Mouse (Mus musculus): ENCODE results near the gene Krt5. TPM values are rescaled to one million over a fixed set of nuclear protein-coding genes. Genes with fewer than 3 reads are reported as not detected.
"Not testable (repeated sequence)": the region's sequence is repeated elsewhere in the genome, so short reads cannot be mapped to it uniquely, and the experiment has no call there.

Krt5 gene
- not detected for total RNA-seq (2021)
- long read RNA-seq, result 0 reads

DNA sequence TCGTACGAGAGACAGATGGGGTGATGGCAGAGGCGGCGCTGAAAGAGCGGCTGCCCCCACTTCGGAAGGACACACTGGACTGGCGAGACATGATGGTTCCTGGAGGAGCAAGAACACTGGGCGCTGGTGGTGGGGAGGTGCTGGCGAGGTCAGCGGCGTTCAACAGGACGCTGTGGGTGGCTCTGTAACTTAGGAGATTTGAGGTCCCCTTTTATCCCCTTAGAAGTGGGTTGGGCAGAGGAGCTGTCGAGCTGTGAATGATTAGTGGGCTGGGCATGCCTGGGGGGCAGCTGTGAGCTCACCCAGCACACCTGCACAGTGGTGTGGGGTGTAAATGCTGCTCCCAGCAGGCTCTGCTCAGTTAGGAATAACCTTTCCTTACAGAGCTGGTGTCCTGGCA is at the start of gene Krt5:
TSS of gene Krt5 (minus strand) at position 179 of the 400 bp plus-strand sequence.
- DNase-seq (ENCODE audit: low spot score in 2 of 2), result no peak

DNA sequence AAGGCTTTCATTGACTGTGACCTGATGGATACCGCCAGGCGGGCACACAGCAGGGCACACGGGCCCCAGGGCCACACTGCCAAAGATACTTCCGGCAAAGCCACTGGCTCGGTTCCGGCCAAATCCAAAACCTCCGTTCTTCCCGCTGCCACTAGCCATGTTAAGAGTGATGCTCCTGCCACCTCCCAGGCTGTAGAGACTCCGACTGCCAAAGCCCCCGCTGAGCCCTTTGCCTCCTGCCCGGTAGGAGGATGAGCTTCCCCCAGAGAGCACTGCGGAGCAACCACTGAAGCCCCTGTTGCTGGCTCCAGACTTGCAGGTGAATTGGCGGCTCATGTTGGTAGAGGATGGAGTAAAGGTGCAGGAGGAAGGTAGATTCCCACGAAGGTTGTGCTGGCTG is 30.0 kb upstream of the Krt5 start, which contains the start of gene Krt71:
TSS of gene Krt71 (minus strand) at position 399 of the 400 bp plus-strand sequence.
- no peak for DNase-seq (ENCODE audit: low spot score in 2 of 2)

DNA sequence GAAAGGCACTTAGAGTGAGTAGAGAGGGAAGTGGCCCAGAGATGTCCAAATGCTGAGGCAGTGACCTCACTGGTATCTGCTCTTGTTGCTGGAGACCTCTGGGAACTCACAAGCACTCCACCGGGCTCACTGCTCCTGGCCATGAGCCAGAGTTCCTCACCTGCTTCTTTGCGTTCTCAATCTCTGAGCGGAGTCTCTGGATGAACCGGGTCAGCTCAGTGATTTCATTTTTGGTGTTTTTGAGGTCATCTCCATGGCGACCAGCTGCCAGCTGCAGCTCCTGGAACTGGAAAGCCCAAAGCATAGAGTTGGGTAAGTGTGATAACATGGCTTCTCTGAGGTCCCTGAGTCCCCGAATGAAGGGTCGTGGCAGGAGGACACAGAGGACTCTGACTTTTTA is 25.1 kb upstream of the Krt5 start:
- DNase-seq (ENCODE audit: low spot score in 2 of 2), result no peak

GRCm38 (mm10) chr15:101730653-101731052 is 18.0 kb upstream of the Krt5 start:
- no peak for DNase-seq (ENCODE audit: low spot score in 2 of 2)

DNA sequence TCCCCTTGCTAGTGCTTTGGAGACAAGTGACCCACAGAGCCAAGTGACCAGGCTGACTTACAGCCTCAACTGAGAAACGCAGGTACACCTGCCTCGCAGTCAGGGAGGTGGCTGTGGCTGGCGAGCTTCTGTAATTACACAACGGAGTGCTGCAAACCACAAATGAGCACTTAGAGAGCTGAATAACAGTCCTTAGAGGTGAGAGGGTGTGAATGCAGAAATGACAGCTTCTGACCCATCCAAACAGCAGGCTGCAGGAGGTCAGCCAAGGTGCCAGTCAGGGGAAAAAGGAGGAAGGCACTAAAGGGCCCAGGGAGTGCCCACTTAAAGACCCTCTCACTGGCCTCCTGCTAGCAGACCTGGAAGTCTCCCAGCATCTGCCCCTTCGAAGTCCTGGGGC is 12.0 kb upstream of the Krt5 start:
- no peak for DNase-seq (ENCODE audit: low spot score in 2 of 2)

DNA sequence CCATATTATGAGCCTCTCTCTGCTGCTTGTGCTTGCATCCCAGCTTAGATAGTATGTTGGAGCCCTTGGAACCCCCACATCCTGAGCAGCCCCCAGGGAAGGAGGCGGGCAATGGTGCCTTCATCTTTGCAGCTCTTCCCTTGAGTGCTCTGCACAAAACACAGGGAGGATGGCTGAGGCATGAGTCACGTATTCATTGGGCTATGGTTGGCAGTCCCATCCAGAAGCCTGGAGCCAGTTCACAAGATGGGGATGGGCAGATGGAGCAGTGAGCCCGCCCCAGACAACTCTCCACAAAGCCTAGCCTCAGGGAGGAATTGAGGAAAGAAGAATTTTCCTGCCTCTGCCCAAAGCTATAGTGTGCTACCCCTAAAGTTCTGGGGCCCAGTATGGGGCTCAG is 3.1 kb upstream of the Krt5 start:
- no peak for DNase-seq (ENCODE audit: low spot score in 2 of 2)

DNA sequence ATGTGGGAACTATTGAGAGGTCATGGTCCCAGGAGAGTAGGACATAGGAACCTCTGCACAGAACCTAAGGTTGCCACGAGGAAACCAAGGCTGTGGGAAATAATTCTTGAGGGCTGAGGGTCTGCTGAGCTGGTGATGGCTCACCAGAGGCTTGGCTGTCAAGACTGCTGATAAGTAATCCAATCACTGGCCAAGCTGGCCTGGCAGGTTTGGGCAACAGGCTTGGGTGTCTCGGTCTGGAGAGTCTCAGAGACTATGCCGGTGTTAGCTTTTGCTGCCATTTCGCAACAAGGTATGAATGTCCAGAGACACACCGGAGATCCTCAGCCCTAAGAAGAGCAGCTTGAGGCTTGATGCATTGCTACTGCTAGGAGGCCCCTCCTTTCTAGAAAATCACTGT is 1.7 kb upstream of the Krt5 start:
- DNase-seq (ENCODE audit: low spot score in 2 of 2), result no peak

- no peak for DNase-seq (ENCODE audit: low spot score in 2 of 2)
Measured at GRCm38 (mm10) chr15:101713731-101714130, 1.0 kb upstream of the Krt5 start.

- no peak for DNase-seq (ENCODE audit: low spot score in 2 of 2)
Measured at GRCm38 (mm10) chr15:101708683-101709082, 4.0 kb downstream of the Krt5 start.

DNA sequence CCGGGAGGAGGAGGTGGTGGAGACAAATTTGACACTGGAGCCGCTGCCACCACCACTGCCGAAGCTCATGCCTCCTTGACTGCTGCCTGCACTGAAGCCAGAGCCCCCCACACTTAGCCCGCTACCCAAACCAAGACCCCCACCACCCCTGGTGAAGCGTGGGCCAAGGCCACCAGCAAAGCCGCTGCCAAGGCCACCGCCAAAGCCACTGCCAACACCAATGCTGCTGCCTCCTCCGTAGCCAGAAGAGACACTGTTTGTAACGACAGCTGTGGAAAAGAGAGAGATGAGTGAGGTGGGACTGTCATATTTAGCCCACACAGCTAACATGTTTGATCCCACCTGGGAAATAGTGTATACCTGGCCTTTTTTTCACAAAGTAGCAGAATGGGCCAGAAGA is 5.2 kb downstream of the Krt5 start:
- no peak for DNase-seq (ENCODE audit: low spot score in 2 of 2)

- no peak for DNase-seq (ENCODE audit: low spot score in 2 of 2)
Measured at GRCm38 (mm10) chr15:101704066-101704465, 8.6 kb downstream of the Krt5 start.

DNA sequence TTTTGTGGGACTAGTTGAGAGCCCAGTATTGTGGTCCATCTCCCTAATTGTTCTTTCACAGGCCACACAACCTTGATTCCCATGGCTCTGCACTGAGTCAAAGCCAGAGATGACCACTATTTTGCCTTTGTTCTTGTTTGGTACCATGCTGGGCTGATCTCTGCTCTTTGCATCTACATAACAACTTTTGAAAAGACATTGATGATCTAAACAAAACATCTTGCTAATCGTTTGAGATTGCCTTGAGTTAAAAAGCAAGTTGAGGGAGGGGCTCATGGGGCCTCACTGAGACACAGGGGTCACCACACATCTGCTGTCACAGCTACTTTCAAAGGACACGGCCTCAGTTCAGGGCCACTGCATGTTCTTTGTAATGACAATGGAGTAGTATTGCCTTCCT is 10.3 kb downstream of the Krt5 start:
- DNase-seq (ENCODE audit: low spot score in 2 of 2), result no peak

- no peak for DNase-seq (ENCODE audit: low spot score in 2 of 2)
Measured at GRCm38 (mm10) chr15:101699866-101700265, 12.8 kb downstream of the Krt5 start.

GRCm38 (mm10) chr15:101699192-101699591 is 13.5 kb downstream of the Krt5 start:
- DNase-seq (ENCODE audit: low spot score in 2 of 2), result no peak

DNA sequence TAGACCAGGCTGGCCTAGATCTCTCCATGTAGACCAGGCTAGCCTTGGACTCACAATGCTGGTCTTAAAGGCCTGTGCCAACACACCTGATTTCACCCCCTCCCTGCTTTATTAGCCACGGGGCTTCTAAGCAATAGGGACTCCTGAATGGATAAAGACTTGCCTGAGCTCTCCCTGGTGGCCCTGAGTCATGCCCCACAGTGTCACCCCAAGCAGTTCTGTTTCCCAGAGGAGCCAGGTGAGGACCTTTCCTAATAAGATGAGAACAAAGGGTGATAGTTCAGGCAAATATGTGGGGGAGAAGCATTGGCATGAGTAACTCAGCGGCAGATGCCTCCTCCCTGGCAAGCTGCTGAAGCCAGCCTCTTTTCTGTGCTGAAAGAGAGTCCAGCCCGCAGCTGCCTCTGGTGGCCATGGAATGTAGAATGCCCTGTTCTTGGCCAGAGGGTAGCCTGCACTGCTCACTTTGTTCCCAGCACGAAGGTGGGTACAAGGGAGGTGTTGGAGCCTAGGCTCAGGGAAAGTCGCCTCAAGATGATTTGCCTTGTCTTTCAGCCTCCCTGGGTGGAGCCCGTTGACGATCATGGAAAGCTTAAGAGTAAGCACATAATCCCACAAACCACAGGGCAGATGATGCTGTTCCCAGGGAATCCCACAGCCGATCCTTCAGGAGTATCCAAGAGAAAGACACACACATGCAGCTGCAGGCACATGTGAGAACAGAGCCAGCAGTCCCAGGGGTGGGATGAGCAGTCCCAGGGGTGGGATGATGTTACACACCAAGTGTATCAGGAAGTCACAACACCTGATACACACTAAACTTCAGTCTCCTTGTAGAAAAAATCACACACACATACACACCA is 15.1 kb downstream of the Krt5 start:
- peak; percentile 35 for DNase-seq (ENCODE audit: low spot score in 2 of 2)

GRCm38 (mm10) chr15:101694207-101694606 is 18.5 kb downstream of the Krt5 start, which contains the start of gene Krt6a:
Gene Krt6a (minus strand): TSS chr15:101694307.
- no peak for DNase-seq (ENCODE audit: low spot score in 2 of 2)

DNA sequence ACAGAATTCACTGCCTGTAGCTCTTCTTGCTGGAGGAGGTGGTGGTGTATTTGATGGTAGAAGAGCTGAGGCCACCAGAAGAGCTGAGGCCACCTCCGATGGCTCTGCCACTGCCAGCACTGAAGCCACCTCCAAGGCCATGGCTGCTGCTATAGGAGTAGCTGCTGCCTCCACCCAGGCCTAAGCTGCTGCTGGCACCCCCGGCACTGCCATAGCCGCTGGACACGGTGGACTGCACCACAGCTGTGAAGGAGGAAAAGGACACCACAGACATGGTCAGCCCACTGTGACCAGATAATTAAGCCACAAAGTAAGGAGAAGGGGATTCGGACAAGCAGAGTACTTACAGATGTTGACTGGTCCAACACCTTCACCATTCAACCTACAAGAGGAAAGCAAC is 22.2 kb downstream of the Krt5 start:
- not testable (repeated sequence) for DNase-seq (ENCODE audit: low spot score in 2 of 2)

DNA sequence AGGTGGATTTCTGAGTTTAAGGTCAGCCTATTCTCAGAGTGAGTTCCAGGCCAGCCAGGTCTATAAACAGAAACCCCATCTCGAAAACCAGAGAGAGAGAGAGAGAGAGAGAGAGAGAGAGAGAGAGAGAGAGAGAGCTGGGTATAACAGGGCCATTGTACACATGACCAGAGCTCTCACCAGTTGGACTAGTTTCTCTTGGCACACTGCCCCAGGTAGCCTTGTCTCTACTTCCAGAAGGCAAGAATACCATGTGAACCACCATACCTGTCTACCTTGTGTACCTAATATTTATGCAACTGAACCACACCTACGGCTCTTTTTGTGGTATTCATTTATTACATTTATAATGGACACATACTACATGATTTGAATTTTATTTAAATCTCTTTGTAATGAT is 24.5 kb downstream of the Krt5 start:
- DNase-seq (ENCODE audit: low spot score in 2 of 2), result no peak

DNA sequence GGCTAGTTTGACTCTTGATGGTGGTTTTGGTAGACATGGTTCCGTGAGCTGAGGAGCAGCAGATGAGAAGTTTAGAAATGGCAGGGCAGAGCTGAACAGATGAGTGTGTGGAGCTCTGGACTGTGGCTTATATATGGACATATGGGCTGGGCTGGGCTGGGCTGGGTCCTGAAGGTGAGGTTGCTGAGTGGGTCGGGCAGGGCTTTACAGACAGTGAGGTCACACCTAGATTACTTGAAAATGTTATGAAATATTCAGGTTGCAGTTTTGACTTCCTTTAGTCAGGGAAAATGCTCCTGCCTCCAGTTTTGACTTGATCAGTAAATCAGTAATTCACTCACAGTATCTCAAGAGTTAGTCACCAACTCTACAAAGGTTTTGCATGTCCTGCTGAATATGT is 32.5 kb downstream of the Krt5 start, which contains the start of gene Krt6b:
TSS of gene Krt6b (minus strand) at position 101 of the 400 bp plus-strand sequence.
- DNase-seq (ENCODE audit: low spot score in 2 of 2), result no peak

DNA sequence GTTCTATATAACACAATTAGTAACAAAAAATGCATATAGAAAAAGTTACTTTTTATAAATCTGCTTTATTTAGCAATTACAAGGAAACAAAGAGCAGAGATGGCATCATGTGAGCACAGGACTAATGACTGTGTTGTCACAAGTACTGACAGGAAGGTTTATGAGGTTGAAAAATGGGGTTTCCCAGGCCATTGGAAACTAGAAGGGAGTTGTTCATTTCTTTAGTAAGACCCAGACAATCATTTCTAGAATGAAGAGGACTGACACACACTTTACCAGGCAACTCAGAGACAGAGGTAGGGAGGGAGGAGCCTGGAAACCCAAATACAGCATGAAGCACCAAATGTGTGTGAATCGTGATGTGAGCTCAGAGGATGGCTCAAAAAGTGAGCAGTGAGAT is 36.7 kb downstream of the Krt5 start:
- DNase-seq (ENCODE audit: low spot score in 2 of 2), result no peak
